15 mouse cellular contexts compared by ENCODE assay signal in the genomic region with DNA sequence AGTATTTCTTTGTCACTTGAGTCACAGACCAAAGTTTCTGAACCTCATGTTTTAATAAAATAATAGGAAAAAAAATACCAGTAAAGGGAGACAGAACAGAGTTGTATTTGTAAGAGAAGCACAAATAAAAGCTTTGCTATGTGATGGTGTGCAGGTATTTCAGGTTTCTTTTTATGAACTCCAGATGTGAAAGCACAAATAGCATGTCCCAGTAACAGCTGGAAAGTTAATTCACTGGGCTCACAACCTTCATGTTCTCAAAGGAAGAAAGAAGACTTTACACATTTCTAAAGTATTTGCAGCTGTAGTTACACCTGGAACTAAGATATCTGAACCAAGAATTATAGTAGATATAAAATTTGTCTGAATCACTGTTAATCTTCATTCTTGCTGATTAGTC.
"Had no signal": no experiment of that assay in that cellular context is flagged by ENCODE, and none has a peak within 500 bp of the region (broad histone marks: within the 10 kb centered on the region; RNA-seq: fewer than 3 reads in every experiment).

No protein-coding gene starts in this region.

- H3K4me1 ChIP-seq: midbrain, embryonic 13.5 days; midbrain, embryonic 15.5 days; neural tube, embryonic 12.5 days; stomach, embryonic 15.5 days had no signal

- DNase-seq: lung, adult 18-20 months; lung, embryonic 14.5 days; lung, postnatal 10 days; lung, postnatal 4 days; right cerebral cortex, postnatal 14 days; right cerebral cortex, postnatal 4 days; thymus, adult 2 months; thymus, postnatal 25 days; thymus, postnatal 4 days had no signal

- H3K27ac ChIP-seq: midbrain, embryonic 13.5 days; midbrain, embryonic 15.5 days; neural tube, embryonic 12.5 days; stomach, embryonic 15.5 days; stomach, postnatal 0 days had no signal

- H3K4me3 ChIP-seq: midbrain, embryonic 13.5 days; midbrain, embryonic 15.5 days; neural tube, embryonic 12.5 days; stomach, embryonic 15.5 days had no signal

- H3K27me3 ChIP-seq: midbrain, embryonic 13.5 days; midbrain, embryonic 15.5 days; neural tube, embryonic 12.5 days; stomach, embryonic 15.5 days had no signal

- ATAC-seq: midbrain, embryonic 13.5 days; midbrain, embryonic 15.5 days had no signal

- H3K9me3 ChIP-seq: midbrain, embryonic 13.5 days; midbrain, embryonic 15.5 days; neural tube, embryonic 12.5 days; stomach, embryonic 15.5 days had no signal

- H3K36me3 ChIP-seq: midbrain, embryonic 13.5 days; midbrain, embryonic 15.5 days; neural tube, embryonic 12.5 days; stomach, embryonic 15.5 days had no signal

- H3K4me2 ChIP-seq: lung, embryonic 14.5 days; midbrain, embryonic 11.5 days; midbrain, embryonic 13.5 days; midbrain, embryonic 15.5 days; neural tube, embryonic 12.5 days; stomach, embryonic 15.5 days had no signal

- H3K9ac ChIP-seq: lung, embryonic 14.5 days; midbrain, embryonic 13.5 days; midbrain, embryonic 15.5 days; neural tube, embryonic 12.5 days; stomach, embryonic 15.5 days had no signal
